Mouse (Mus musculus) liver, adult 2 months (tissue): Measurements from ENCODE around the gene Mab21l3.

Source experiments
- CTCF ChIP-seq: fragments of 200-500 bp; IDR thresholded peaks from 2 replicates; pipeline ENCODE4 v1.5.1; 2011; ENCODE audit warnings: low read depth, low read length, control low read depth
- POLR2A ChIP-seq: fragments of 200-500 bp; IDR thresholded peaks from 2 replicates; pipeline ENCODE4 v1.6.1; 2011; ENCODE audit warnings: low read length, control low read depth; ENCODE audit not compliant: insufficient read depth; ENCODE audit errors: extremely low read depth

DNA sequence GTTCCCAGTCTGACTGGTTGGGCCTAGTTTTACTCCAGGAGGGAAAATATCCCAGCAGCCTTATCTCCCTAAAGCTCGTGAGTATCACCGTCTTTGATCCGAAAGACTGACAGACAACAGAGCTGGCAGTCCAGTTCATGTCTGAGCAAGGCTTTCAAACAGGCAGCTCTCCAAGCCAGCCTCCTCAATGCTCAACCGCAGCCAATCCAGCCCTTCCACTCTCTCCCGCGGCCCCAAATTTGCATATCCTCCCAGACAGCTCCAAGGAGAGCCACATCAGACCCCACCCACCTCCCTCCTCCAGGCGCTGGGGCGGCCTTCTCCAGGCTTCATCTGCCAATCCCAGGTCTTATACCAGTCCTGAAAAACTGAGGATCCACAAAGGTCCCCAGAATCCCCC is 12.7 kb downstream of the Mab21l3 start:
- no peak for TF ChIP-seq POLR2A
- TF ChIP-seq CTCF: no peak
